Mouse (Mus musculus) kidney, embryonic 15.5 days (tissue): ENCODE results near the gene Cyp4v3. TPM values are rescaled to one million over a fixed set of nuclear protein-coding genes. Genes with fewer than 3 reads are reported as not detected.

Experiments
- ATAC-seq: fragments of 200-750 bp; cut with Nextera tagmentation; replicated peaks from 2 replicates; pipeline ENCODE4 v1.8.0; 2017; ENCODE audit warnings: moderate TSS enrichment; ENCODE audit not compliant: low FRiP score
- H3K27ac ChIP-seq: fragments of 300-500 bp; sonication (generic); 2 replicates; pipeline ENCODE4 v1.5.1; 2015; ENCODE audit warnings: mild to moderate bottlenecking, inconsistent platforms
- H3K27me3 ChIP-seq: fragments of 300-500 bp; sonication (generic); 2 replicates; pipeline ENCODE4 v1.6.1; 2015; ENCODE audit warnings: inconsistent platforms
- H3K36me3 ChIP-seq: fragments of 300-500 bp; sonication (generic); 2 replicates; pipeline ENCODE4 v1.6.1; 2015; ENCODE audit warnings: inconsistent platforms
- H3K4me1 ChIP-seq: fragments of 300-500 bp; sonication (generic); 2 replicates; pipeline ENCODE4 v1.6.1; 2015; ENCODE audit warnings: inconsistent platforms
- H3K4me2 ChIP-seq: fragments of 300-500 bp; sonication (generic); 2 replicates; pipeline ENCODE4 v1.6.1; 2015; ENCODE audit warnings: moderate library complexity, mild to moderate bottlenecking, inconsistent platforms
- H3K4me3 ChIP-seq: fragments of 300-500 bp; sonication (generic); replicated peaks from 2 replicates; pipeline ENCODE4 v1.5.1; 2015; ENCODE audit warnings: mild to moderate bottlenecking, inconsistent platforms
- H3K9ac ChIP-seq: fragments of 300-500 bp; sonication (generic); 2 replicates; pipeline ENCODE4 v1.6.1; 2015; ENCODE audit warnings: mild to moderate bottlenecking, inconsistent platforms
- H3K9me3 ChIP-seq: fragments of 300-500 bp; sonication (generic); replicated peaks from 2 replicates; pipeline ENCODE4 v1.6.1; 2016; ENCODE audit warnings: inconsistent platforms
- WGBS: fragments of 180-500 bp; shearing (Covaris S2); methylation state at CpG from one replicate; pipeline ENCODE4 v1.1.7; 2015; ENCODE audit warnings: mixed read lengths; 5-methylcytosine and 5-hydroxymethylcytosine counted together
- polyA plus RNA-seq: library from polyadenylated mRNA; unstranded; fragments of >200 nt; fragmentation: Nextera tagmentation; extraction: Ambion mirVana; gene quantifications from 2 replicates; pipeline ENCODE4 v1.2.1, GENCODE M21; 2015

Cyp4v3 gene
- polyA plus RNA-seq = 1.6 and 2.1 TPM in 2 replicates

GRCm38 (mm10) chr8:45332685-45333409 lies at the start of gene Cyp4v3:
Gene Cyp4v3 (minus strand): TSS chr8:45333216.
- 1% methylated on average over 44 of the region's 44 CpGs for WGBS
- Histone ChIP-seq H3K4me3 (peak within 1 kb of the TSS; percentile 68), H3K4me1 (peaks cover 10% of the 10 kb centered on the region), H3K9ac (peak within 1 kb of the TSS; percentile 48), H3K4me2 (peak within 1 kb of the TSS; percentile 89), H3K9me3 (no peaks in the 10 kb centered on the region), H3K27me3 (no peaks in the 10 kb centered on the region; the same call in 1 of the 2 replicates), H3K27ac (no peak within 1 kb of the TSS), H3K36me3 (no peaks in the 10 kb centered on the region; the same call in none of the 2 replicates)
- ATAC-seq = peak; percentile 79

- no peak within 1 kb of the TSS for H3K27ac ChIP-seq
- peaks cover 18% of the 10 kb centered on the region for H3K27me3 ChIP-seq
- H3K9me3 ChIP-seq = no peaks in the 10 kb centered on the region
- peaks cover 13% of the 10 kb centered on the region for H3K4me1 ChIP-seq
- no peaks in the 10 kb centered on the region for H3K36me3 ChIP-seq
- peak within 1 kb of the TSS; percentile 42 for H3K4me3 ChIP-seq
- under 1% methylated on average over 6 of the region's 6 CpGs for WGBS
- H3K4me2 ChIP-seq = peak within 1 kb of the TSS; percentile 79
- no peak within 1 kb of the TSS for H3K9ac ChIP-seq
- peak; percentile 78 for ATAC-seq
These were observed 48.9 kb upstream of the Cyp4v3 start, which contains the start of gene Fam149a for GRCm38 (mm10) chr8:45381963-45382347. Gene Fam149a (minus strand): TSS chr8:45382291.

GRCm38 (mm10) chr8:45381075-45381962 lies 48.3 kb upstream of the Cyp4v3 start:
- 3% methylated on average over 38 of the region's 38 CpGs for WGBS
- no peaks in the 10 kb centered on the region for H3K9me3 ChIP-seq
- ATAC-seq = peak; percentile 71
- peaks cover 13% of the 10 kb centered on the region for H3K4me1 ChIP-seq
- H3K9ac ChIP-seq = no peak overlapping the region
- peaks cover 18% of the 10 kb centered on the region for H3K27me3 ChIP-seq
- no peak overlapping the region for H3K27ac ChIP-seq
- H3K4me2 ChIP-seq = peak overlapping the region; percentile 79
- no peaks in the 10 kb centered on the region for H3K36me3 ChIP-seq
- H3K4me3 ChIP-seq = peak overlapping the region; percentile 42

- Histone ChIP-seq H3K27ac (no peak overlapping the region), H3K27me3 (peaks cover 18% of the 10 kb centered on the region), H3K4me1 (peaks cover 13% of the 10 kb centered on the region), H3K9me3 (no peaks in the 10 kb centered on the region), H3K9ac (no peak overlapping the region), H3K36me3 (no peaks in the 10 kb centered on the region), H3K4me3 (peak overlapping the region; percentile 42; the same call in 1 of the 2 replicates), H3K4me2 (peak overlapping the region; percentile 79)
- 0 out of 2 replicates have a peak, but pooled peaks have one; percentile 13 for ATAC-seq
- 19% methylated on average over 4 of the region's 4 CpGs for WGBS
These were observed 47.6 kb upstream of the Cyp4v3 start for GRCm38 (mm10) chr8:45380598-45380997.

- no peak for ATAC-seq
- Histone ChIP-seq H3K27me3 (no peaks in the 10 kb centered on the region), H3K4me3 (no peak overlapping the region), H3K27ac (no peak overlapping the region), H3K9ac (no peak overlapping the region), H3K9me3 (no peaks in the 10 kb centered on the region), H3K36me3 (no peaks in the 10 kb centered on the region), H3K4me1 (no peaks in the 10 kb centered on the region), H3K4me2 (no peak overlapping the region)
- 83% methylated on average over 3 of the region's 3 CpGs for WGBS
These were observed 41.1 kb upstream of the Cyp4v3 start for GRCm38 (mm10) chr8:45374071-45374470.

- Histone ChIP-seq H3K9me3 (no peaks in the 10 kb centered on the region), H3K4me3 (no peak overlapping the region), H3K36me3 (no peaks in the 10 kb centered on the region), H3K4me2 (no peak overlapping the region), H3K4me1 (no peaks in the 10 kb centered on the region), H3K9ac (no peak overlapping the region), H3K27me3 (no peaks in the 10 kb centered on the region), H3K27ac (no peak overlapping the region)
- ATAC-seq = no peak
- WGBS = 91% methylated on average over 1 of the region's 1 CpGs
These were observed 34.1 kb upstream of the Cyp4v3 start for GRCm38 (mm10) chr8:45367154-45367553.

GRCm38 (mm10) chr8:45363220-45363619 lies 30.2 kb upstream of the Cyp4v3 start:
- ATAC-seq = no peak
- Histone ChIP-seq H3K9me3 (no peaks in the 10 kb centered on the region), H3K27me3 (no peaks in the 10 kb centered on the region), H3K4me2 (no peak overlapping the region), H3K9ac (no peak overlapping the region), H3K4me1 (peaks cover 4% of the 10 kb centered on the region; the same call in 1 of the 2 replicates), H3K4me3 (no peak overlapping the region), H3K27ac (no peak overlapping the region), H3K36me3 (no peaks in the 10 kb centered on the region)
- 62% methylated on average over 1 of the region's 1 CpGs for WGBS

GRCm38 (mm10) chr8:45362323-45362722 lies 29.3 kb upstream of the Cyp4v3 start:
- Histone ChIP-seq H3K9me3 (no peaks in the 10 kb centered on the region), H3K36me3 (no peaks in the 10 kb centered on the region), H3K4me1 (peaks cover 11% of the 10 kb centered on the region), H3K27ac (no peak overlapping the region), H3K4me3 (no peak overlapping the region), H3K27me3 (no peaks in the 10 kb centered on the region), H3K9ac (no peak overlapping the region), H3K4me2 (no peak overlapping the region)
- ATAC-seq = no peak
- 67% methylated on average over 6 of the region's 6 CpGs for WGBS

- WGBS = 78% methylated on average over 6 of the region's 6 CpGs
- ATAC-seq = no peak
- no peaks in the 10 kb centered on the region for H3K9me3 ChIP-seq
- H3K27ac ChIP-seq = peak overlapping the region; percentile 86
- peaks cover 13% of the 10 kb centered on the region for H3K4me1 ChIP-seq
- H3K4me2 ChIP-seq = peak overlapping the region; percentile 83
- no peaks in the 10 kb centered on the region for H3K27me3 ChIP-seq
- peaks cover 12% of the 10 kb centered on the region for H3K36me3 ChIP-seq
- peak overlapping the region; percentile 76; the same call in 1 of the 2 replicates for H3K9ac ChIP-seq
- peak overlapping the region; percentile 77 for H3K4me3 ChIP-seq
These were observed 26.1 kb upstream of the Cyp4v3 start for GRCm38 (mm10) chr8:45359091-45359605.

- Histone ChIP-seq H3K4me3 (peak overlapping the region; percentile 77), H3K9ac (peak overlapping the region; percentile 76), H3K4me1 (peaks cover 13% of the 10 kb centered on the region), H3K27ac (peak overlapping the region; percentile 86), H3K9me3 (no peaks in the 10 kb centered on the region), H3K36me3 (peaks cover 18% of the 10 kb centered on the region), H3K27me3 (no peaks in the 10 kb centered on the region), H3K4me2 (peak overlapping the region; percentile 83)
- WGBS = 2% methylated on average over 48 of the region's 49 CpGs
- peak; percentile 78 for ATAC-seq
These were observed 25.3 kb upstream of the Cyp4v3 start for GRCm38 (mm10) chr8:45358132-45358918.

- ATAC-seq = 0 out of 2 replicates have a peak, but pooled peaks have one; percentile 47
- peak overlapping the region; percentile 86 for H3K27ac ChIP-seq
These were observed 22.8 kb upstream of the Cyp4v3 start for GRCm38 (mm10) chr8:45355809-45356208.

More at GRCm38 (mm10) chr8:45355809-45356208, 22.8 kb upstream of the Cyp4v3 start:
- peak overlapping the region; percentile 40 for H3K4me2 ChIP-seq
- no peak overlapping the region for H3K9ac ChIP-seq
- no peaks in the 10 kb centered on the region for H3K9me3 ChIP-seq
- H3K27me3 ChIP-seq = no peaks in the 10 kb centered on the region
- H3K36me3 ChIP-seq = peaks cover 36% of the 10 kb centered on the region
- peaks cover 13% of the 10 kb centered on the region for H3K4me1 ChIP-seq
- no peak overlapping the region for H3K4me3 ChIP-seq
- 68% methylated on average over 6 of the region's 6 CpGs for WGBS
